22 mouse cellular contexts compared by ENCODE assay signal in the genomic region with DNA sequence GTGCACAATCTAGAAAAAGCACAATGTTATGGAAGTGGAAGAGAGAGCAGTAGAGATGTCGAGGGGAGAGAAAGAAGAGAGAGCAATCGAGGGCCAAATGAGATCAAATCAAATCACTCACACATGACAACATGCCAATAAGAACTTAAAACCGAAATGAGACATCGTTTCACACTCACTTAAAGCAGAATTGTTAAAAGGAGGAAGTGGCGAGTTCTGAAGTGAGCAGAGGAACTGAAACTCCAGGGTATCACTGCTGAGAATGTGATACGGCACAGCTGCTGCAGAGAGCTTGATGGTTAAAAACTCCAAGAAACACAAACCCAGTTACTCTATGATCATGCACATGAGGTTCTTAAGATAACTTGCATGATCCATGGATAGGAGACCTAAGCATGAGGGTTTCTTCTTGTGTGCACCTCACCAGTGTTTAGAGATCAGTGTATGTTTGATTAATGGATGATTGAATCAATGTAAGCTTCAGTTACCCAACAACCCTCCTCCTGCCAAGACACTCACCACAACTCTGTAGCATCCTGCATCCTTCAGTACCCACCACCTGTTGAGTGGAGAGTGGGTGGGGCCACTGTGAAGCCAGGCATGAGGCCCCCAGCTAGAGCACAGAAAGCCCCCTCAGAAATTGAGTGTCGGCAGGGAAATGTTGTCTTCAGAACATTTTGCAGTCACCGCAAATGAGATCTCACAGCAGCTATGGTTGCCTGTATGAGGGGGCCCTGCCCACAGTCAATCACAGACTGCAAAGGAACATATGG. TPM values are rescaled to one million over a fixed set of nuclear protein-coding genes. Genes with fewer than 3 reads are reported as not detected.
DNase-seq lines count a peak whose midpoint lies in the region; ATAC-seq lines count a peak whose summit lies in the region.
"Had no signal": no experiment of that assay in that cellular context is flagged by ENCODE, and none has a peak within 500 bp of the region (broad histone marks: within the 10 kb centered on the region; RNA-seq: fewer than 3 reads in every experiment).

No protein-coding gene starts in this region.

- peak; percentile 5 to 29 for DNase-seq in heart, adult 18-20 months
- peak; percentile 8 for DNase-seq in thymus, postnatal 0 days (ENCODE audit: low spot score)
- no peak for DNase-seq in thymus, postnatal 4 days
- DNase-seq in splenic B cell, adult 2 months (ENCODE audit: low read depth, low spot score), result peak; percentile 87
- DNase-seq in frontal cortex, adult 2 months (ENCODE audit: extremely low spot score in 1 of 2, low spot score in 1 of 2), result no peak
- DNase-seq in cerebellum, postnatal 14 days, result no peak
- DNase-seq: cerebellum, adult 8-10 months; embryo, embryonic 11 days; forebrain, postnatal 0 days; gastrocnemius, postnatal 25 days; kidney, adult 9 months; liver had no signal

- WGBS in heart, embryonic 11.5 days (ENCODE audit: insufficient replicate concordance), result 72% methylated on average over 8 of the region's 8 CpGs

- H3K9me3 ChIP-seq in heart, embryonic 11.5 days (replicated peaks; ENCODE audit: control insufficient read depth, low read length), result no peaks in the 10 kb centered on the region

- no peaks in the 10 kb centered on the region for H3K4me1 ChIP-seq in heart, embryonic 11.5 days (ENCODE audit: control insufficient read depth, insufficient read depth, low read length)

- no peak for ATAC-seq in heart, embryonic 11.5 days (replicated peaks; ENCODE audit: insufficient number of reproducible peaks, low FRiP score, low TSS enrichment)
- ATAC-seq in megakaryocyte progenitor cell, adult 5-6 weeks (replicated peaks; ENCODE audit: poor library complexity), result peak; percentile 85
- ATAC-seq: forebrain, postnatal 0 days; hindbrain, embryonic 16.5 days had no signal

- no peak overlapping the region for H3K4me2 ChIP-seq in heart, embryonic 11.5 days

- H3K9ac ChIP-seq in heart, embryonic 11.5 days (ENCODE audit: low read depth, low read length), result no peak overlapping the region
- H3K9ac ChIP-seq: forebrain, postnatal 0 days had no signal

- H3K4me3 ChIP-seq in heart, embryonic 11.5 days (ENCODE audit: low read depth, low read length), result no peak overlapping the region
- H3K4me3 ChIP-seq: layer of hippocampus, adult 2 months had no signal

- H3K36me3 ChIP-seq in heart, embryonic 11.5 days (ENCODE audit: control insufficient read depth, insufficient read depth, low read length), result no peaks in the 10 kb centered on the region
- no peaks in the 10 kb centered on the region; the same call in 1 of the 2 replicates for H3K36me3 ChIP-seq in splenic B cell, adult 2 months (ENCODE audit: control insufficient read depth, insufficient read depth, low read length, poor library complexity, severe bottlenecking)

- no peak overlapping the region for H3K27ac ChIP-seq in heart, embryonic 11.5 days (ENCODE audit: low read depth, low read length)
- H3K27ac ChIP-seq: layer of hippocampus, adult 2 months had no signal

- no peaks in the 10 kb centered on the region for H3K27me3 ChIP-seq in heart, embryonic 11.5 days (ENCODE audit: control insufficient read depth, insufficient read depth, low read length)
- H3K27me3 ChIP-seq in splenic B cell, adult 2 months (ENCODE audit: control insufficient read depth, insufficient read depth, low read length, poor library complexity, severe bottlenecking), result no peaks in the 10 kb centered on the region

RNA-seq across cellular contexts. Expression of a gene that starts 15.5 kb away (rescaled TPM):
- 1 to 10 TPM in 1 of 2 experiments, under 1 TPM in 1; 0.15 to 1.2 TPM for total RNA-seq in heart, adult 18-20 months (2021)
- 0.24 TPM in 1 of 2 replicates, not detected in the other for polyA plus RNA-seq in heart, embryonic 11.5 days (2014; fragmentation: Nextera tagmentation; extraction: Ambion mirVana)
- polyA plus RNA-seq in thymus, postnatal 0 days (2015; fragmentation: Nextera tagmentation; extraction: Ambion mirVana), result 0.48 and 0.49 TPM in 2 replicates
- 17.2 and 23.0 TPM in 2 replicates for total RNA-seq in megakaryocyte progenitor cell, adult 5-6 weeks (2015)
- 11.7 and 15.4 TPM in 2 replicates for total RNA-seq in megakaryocyte progenitor cell, adult 5-6 weeks (2017)
- polyA plus RNA-seq in frontal cortex, adult 2 months (2012; rRNA removed), result 0.28 and 0.32 TPM in 2 replicates
- total RNA-seq: forebrain, postnatal 0 days; layer of hippocampus, adult 2 months had no signal
- polyA plus RNA-seq: forebrain, postnatal 0 days; hindbrain, embryonic 16.5 days had no signal

RNA-seq across cellular contexts. Expression of a gene that starts 34.9 kb away (rescaled TPM):
- total RNA-seq in heart, adult 18-20 months (2021), result not detected
- polyA plus RNA-seq in heart, embryonic 11.5 days (2014; fragmentation: Nextera tagmentation; extraction: Ambion mirVana), result not detected in 2 replicates
- polyA plus RNA-seq in thymus, postnatal 0 days (2015; fragmentation: Nextera tagmentation; extraction: Ambion mirVana), result not detected in 2 replicates
- 0.42 TPM in 1 of 2 replicates, not detected in the other for total RNA-seq in megakaryocyte progenitor cell, adult 5-6 weeks (2015)
- total RNA-seq in megakaryocyte progenitor cell, adult 5-6 weeks (2017), result not detected in 2 replicates
- polyA plus RNA-seq in frontal cortex, adult 2 months (2012; rRNA removed), result not detected in 2 replicates
- total RNA-seq: forebrain, postnatal 0 days; gastrocnemius, postnatal 25 days; layer of hippocampus, adult 2 months; left cerebral cortex, postnatal 14 days; megakaryocyte-erythroid progenitor cell, adult 5-6 weeks had no signal
- polyA plus RNA-seq: forebrain, postnatal 0 days; heart, postnatal 0 days; hindbrain, embryonic 16.5 days; testis, adult 2 months had no signal

RNA-seq across cellular contexts. Expression of a gene that starts 41.4 kb away (rescaled TPM):
- not detected for total RNA-seq in heart, adult 18-20 months (2021)
- polyA plus RNA-seq in heart, embryonic 11.5 days (2014; fragmentation: Nextera tagmentation; extraction: Ambion mirVana), result 0.54 TPM in 1 of 2 replicates, not detected in the other
- 0.69 and 0.74 TPM in 2 replicates for polyA plus RNA-seq in thymus, postnatal 0 days (2015; fragmentation: Nextera tagmentation; extraction: Ambion mirVana)
- total RNA-seq in megakaryocyte progenitor cell, adult 5-6 weeks (2015), result 24.3 and 26.3 TPM in 2 replicates
- 24.8 and 24.9 TPM in 2 replicates for total RNA-seq in megakaryocyte progenitor cell, adult 5-6 weeks (2017)
- polyA plus RNA-seq in frontal cortex, adult 2 months (2012; rRNA removed), result 0.48 and 0.55 TPM in 2 replicates
- total RNA-seq: forebrain, postnatal 0 days; gastrocnemius, postnatal 25 days had no signal
- polyA plus RNA-seq: C2C12 had no signal

RNA-seq across cellular contexts. Expression of a gene that starts 44.3 kb away (rescaled TPM):
- 1 to 10 TPM; 1.1 to 2.2 TPM for total RNA-seq in heart, adult 18-20 months (2021)
- 0.82 TPM in 1 of 2 replicates, not detected in the other for polyA plus RNA-seq in heart, embryonic 11.5 days (2014; fragmentation: Nextera tagmentation; extraction: Ambion mirVana)
- polyA plus RNA-seq in thymus, postnatal 0 days (2015; fragmentation: Nextera tagmentation; extraction: Ambion mirVana), result 94.0 and 101 TPM in 2 replicates
- 1,033 and 1,153 TPM in 2 replicates for total RNA-seq in megakaryocyte progenitor cell, adult 5-6 weeks (2015)
- total RNA-seq in megakaryocyte progenitor cell, adult 5-6 weeks (2017), result 382 and 449 TPM in 2 replicates
- polyA plus RNA-seq in frontal cortex, adult 2 months (2012; rRNA removed), result 0.20 and 0.21 TPM in 2 replicates
- total RNA-seq: forebrain, postnatal 0 days; gastrocnemius, postnatal 25 days; layer of hippocampus, adult 2 months; left cerebral cortex, postnatal 14 days had no signal
- polyA plus RNA-seq: brain, embryonic 14.5 days; forebrain, postnatal 0 days; testis, adult 2 months had no signal

RNA-seq across cellular contexts. Expression of a gene that starts 48.0 kb away (rescaled TPM):
- total RNA-seq in heart, adult 18-20 months (2021), result not detected
- not detected in 2 replicates for polyA plus RNA-seq in heart, embryonic 11.5 days (2014; fragmentation: Nextera tagmentation; extraction: Ambion mirVana)
- polyA plus RNA-seq in thymus, postnatal 0 days (2015; fragmentation: Nextera tagmentation; extraction: Ambion mirVana), result not detected in 2 replicates
- total RNA-seq in megakaryocyte progenitor cell, adult 5-6 weeks (2015), result 0.49 and 0.66 TPM in 2 replicates
- not detected in 2 replicates for total RNA-seq in megakaryocyte progenitor cell, adult 5-6 weeks (2017)
- not detected in 2 replicates for polyA plus RNA-seq in frontal cortex, adult 2 months (2012; rRNA removed)
- total RNA-seq: forebrain, postnatal 0 days; gastrocnemius, postnatal 25 days; layer of hippocampus, adult 2 months; left cerebral cortex, postnatal 14 days; megakaryocyte-erythroid progenitor cell, adult 5-6 weeks had no signal
- polyA plus RNA-seq: brain, embryonic 14.5 days; C2C12; forebrain, postnatal 0 days; heart, postnatal 0 days; hindbrain, embryonic 16.5 days had no signal

Comparison
In these comparisons a context has a peak if more than half of its experiments do, and no peak if none do; other contexts are left out.
1. DNase-seq: peak in heart, adult 18-20 months (2 of 2), thymus, postnatal 0 days (single experiment) and splenic B cell, adult 2 months (single experiment); none in thymus, postnatal 4 days (single experiment), frontal cortex, adult 2 months (0 of 2) and cerebellum, postnatal 14 days (0 of 2).